Mouse (Mus musculus): ENCODE results near the gene Cep170b.

GRCm38 (mm10) chr12:112752399-112752798 lies 32.1 kb downstream of the Cep170b start:
- TF ChIP-seq CTCF (IDR thresholded peaks at IDR 0.05; ENCODE audit: low read depth) (no peak), EP300 (IDR thresholded peaks at IDR 0.05; ENCODE audit: low read depth) (no peak)

All from liver, embryonic 14.5 days (tissue).